Mouse (Mus musculus): Measurements from ENCODE around the gene Polm. TPM values are rescaled to one million over a fixed set of nuclear protein-coding genes. Genes with fewer than 3 reads are reported as not detected.

Gene Polm
- total and polyA plus RNA-seq, 3 experiments: 5.4 to 18.3 TPM; not detected in 1

DNA sequence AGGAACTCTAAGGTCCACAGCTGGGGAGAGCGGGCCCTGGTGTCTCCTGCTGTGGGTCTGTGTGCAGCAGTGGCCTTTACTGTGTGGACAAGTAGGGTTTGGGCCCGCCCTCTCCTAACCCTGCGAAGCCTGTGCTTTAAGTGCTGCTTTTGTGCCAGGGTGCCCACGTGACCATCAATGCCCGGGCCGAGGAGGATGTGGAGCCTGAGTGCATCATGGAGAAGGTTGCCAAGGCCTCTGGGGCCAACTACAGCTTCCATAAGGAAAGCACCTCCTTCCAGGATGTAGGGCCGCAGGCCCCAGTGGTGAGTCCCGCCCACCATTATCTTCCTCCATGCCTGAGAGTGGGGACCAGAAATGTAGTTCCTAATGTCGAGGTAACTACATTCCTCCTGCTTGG lies 42.5 kb downstream of the Polm start:
- TF ChIP-seq GATA1 (IDR thresholded peaks at IDR 0.05; ENCODE audit: low read depth, low read length): no peak
- no peak for TF ChIP-seq ZC3H11A (IDR thresholded peaks at IDR 0.05; ENCODE audit: low read depth, low read length)
- TF ChIP-seq E2F4 (IDR thresholded peaks at IDR 0.05; ENCODE audit: borderline replicate concordance, low read depth, low read length): no peak
- no peak for TF ChIP-seq ELF1 (IDR thresholded peaks at IDR 0.05; ENCODE audit: low read depth, low read length)
- TF ChIP-seq CHD1 (IDR thresholded peaks at IDR 0.05; ENCODE audit: low read depth, low read length): no peak
- no peak for TF ChIP-seq CTCF (IDR thresholded peaks at IDR 0.05 in 2 of 3, conservative IDR thresholded peaks at IDR 0.05 in 1 of 3; ENCODE audit: control insufficient read depth in 1 of 3, insufficient read depth in 1 of 3, low read depth in 2 of 3, low read length in 3 of 3, poor library complexity in 1 of 3, severe bottlenecking in 1 of 3)
- no peak for TF ChIP-seq TBP (IDR thresholded peaks at IDR 0.05; ENCODE audit: low read depth, low read length)
- no peak for TF ChIP-seq MAFK (IDR thresholded peaks at IDR 0.05; ENCODE audit: borderline replicate concordance, low read depth, low read length)
- no peak for TF ChIP-seq SMC3 (IDR thresholded peaks at IDR 0.05; ENCODE audit: low read depth, low read length)
- TF ChIP-seq MYC (IDR thresholded peaks at IDR 0.05; ENCODE audit: low read depth, low read length): no peak
- no peak for TF ChIP-seq HCFC1 (IDR thresholded peaks at IDR 0.05; ENCODE audit: low read depth, low read length)
- no peak for TF ChIP-seq USF2 (IDR thresholded peaks at IDR 0.05; ENCODE audit: borderline replicate concordance in 1 of 2, insufficient read depth in 1 of 2, low read depth in 1 of 2, low read length in 2 of 2)
- TF ChIP-seq MYB (IDR thresholded peaks at IDR 0.05; ENCODE audit: low read depth, low read length): no peak
- TF ChIP-seq MXI1 (IDR thresholded peaks at IDR 0.05; ENCODE audit: low read depth, low read length): no peak
- no peak for TF ChIP-seq TCF12 (IDR thresholded peaks at IDR 0.05; ENCODE audit: low read depth, low read length)
- no peak for TF ChIP-seq ZKSCAN1 (IDR thresholded peaks at IDR 0.05; ENCODE audit: low read depth, low read length)
- TF ChIP-seq POLR2A (IDR thresholded peaks at IDR 0.05; ENCODE audit: control insufficient read depth in 1 of 2, insufficient read depth in 1 of 2, low read depth in 1 of 2, low read length in 2 of 2, poor library complexity in 1 of 2): no peak
- Histone ChIP-seq H3K4me3 (ENCODE audit: control insufficient read depth in 1 of 2, insufficient read depth in 1 of 2, low read depth in 2 of 2, low read length in 2 of 2) (no peak overlapping the region), H3K9me3 (replicated peaks; ENCODE audit: insufficient read depth, low read length) (no peaks in the 10 kb centered on the region), H3K9ac (ENCODE audit: control insufficient read depth, low read depth, low read length, poor library complexity, severe bottlenecking) (no peak overlapping the region), H3K36me3 (ENCODE audit: control insufficient read depth in 1 of 2, insufficient read depth in 2 of 2, low read length in 2 of 2) (peaks cover 0 to 6% of the 10 kb centered on the region in 2 experiments; a peak in 2 of 4 replicates), H3K4me1 (ENCODE audit: control insufficient read depth in 1 of 2, insufficient read depth in 2 of 2, low read length in 2 of 2) (peaks cover 0 to 2% of the 10 kb centered on the region in 2 experiments; a peak in 1 of 4 replicates), H3K27ac (ENCODE audit: control insufficient read depth, low read depth, low read length) (no peak overlapping the region), H3K79me2 (ENCODE audit: control insufficient read depth, insufficient read depth, low read length, poor library complexity) (peaks cover 1% of the 10 kb centered on the region; the same call in 1 of the 2 replicates), H3K27me3 (ENCODE audit: control insufficient read depth in 1 of 2, insufficient read depth in 2 of 2, low read length in 2 of 2) (no peaks in the 10 kb centered on the region)
- DNase-seq (ENCODE audit: low read depth, low spot score): no peak

DNA sequence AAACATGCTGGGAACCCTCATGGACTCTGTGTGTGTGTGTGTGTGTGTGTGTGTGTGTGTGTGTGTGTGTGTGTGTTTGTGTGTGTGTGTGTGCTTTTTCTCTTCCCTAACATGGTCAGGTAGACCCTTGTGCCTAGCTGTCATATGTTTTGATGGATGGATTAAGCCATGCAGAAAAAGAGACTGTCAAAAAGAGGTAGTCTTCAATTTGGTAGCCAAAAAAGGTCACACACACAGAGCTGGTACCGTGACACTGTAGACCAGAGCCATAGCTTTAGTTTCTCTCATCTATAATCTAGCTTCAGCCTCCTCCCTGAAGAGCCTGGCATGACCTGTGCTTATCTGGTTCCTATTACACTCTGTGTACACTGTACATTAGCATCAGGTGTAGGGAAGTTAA lies 47.4 kb downstream of the Polm start:
- DNase-seq (ENCODE audit: low read depth, low spot score): no peak
- Histone ChIP-seq H3K4me1 (ENCODE audit: control insufficient read depth in 1 of 2, insufficient read depth in 2 of 2, low read length in 2 of 2) (peaks cover 0 to 18% of the 10 kb centered on the region in 2 experiments; a peak in 2 of 4 replicates), H3K79me2 (ENCODE audit: control insufficient read depth, insufficient read depth, low read length, poor library complexity) (peaks cover 21% of the 10 kb centered on the region), H3K4me3 (ENCODE audit: control insufficient read depth in 1 of 2, insufficient read depth in 1 of 2, low read depth in 2 of 2, low read length in 2 of 2) (no peak overlapping the region), H3K27ac (ENCODE audit: control insufficient read depth, low read depth, low read length) (no peak overlapping the region), H3K9ac (ENCODE audit: control insufficient read depth, low read depth, low read length, poor library complexity, severe bottlenecking) (no peak overlapping the region), H3K27me3 (ENCODE audit: control insufficient read depth in 1 of 2, insufficient read depth in 2 of 2, low read length in 2 of 2) (no peaks in the 10 kb centered on the region), H3K36me3 (ENCODE audit: control insufficient read depth in 1 of 2, insufficient read depth in 2 of 2, low read length in 2 of 2) (peaks cover 3 to 19% of the 10 kb centered on the region in 2 experiments), H3K9me3 (replicated peaks; ENCODE audit: insufficient read depth, low read length) (no peaks in the 10 kb centered on the region)
- TF ChIP-seq NELFE (IDR thresholded peaks at IDR 0.05; ENCODE audit: low read depth, low read length) (no peak; the same call in 1 of the 2 replicates), KAT2A (conservative IDR thresholded peaks at IDR 0.05; ENCODE audit: low read depth, low read length) (no peak), TBP (IDR thresholded peaks at IDR 0.05; ENCODE audit: low read depth, low read length) (no peak), JUND (IDR thresholded peaks at IDR 0.05; ENCODE audit: low read depth, low read length) (no peak), ZC3H11A (IDR thresholded peaks at IDR 0.05; ENCODE audit: low read depth, low read length) (no peak), POLR2AphosphoS5 (IDR thresholded peaks at IDR 0.05; ENCODE audit: borderline replicate concordance, low read depth, low read length) (no peak)

All from MEL (cell line).